Mouse (Mus musculus) liver, embryonic 16.5 days (tissue): ENCODE results near the gene Vangl1. TPM values are rescaled to one million over a fixed set of nuclear protein-coding genes. Genes with fewer than 3 reads are reported as not detected.

Experiments used
- ATAC-seq: fragments of 200-750 bp; cut with Nextera tagmentation; 2 replicates; pipeline ENCODE4 v1.8.0; 2017; ENCODE audit warnings: low read depth, mild to moderate bottlenecking, moderate number of reproducible peaks, moderate library complexity
- H3K27ac ChIP-seq: fragments of 300-500 bp; sonication (generic); 2 replicates; pipeline ENCODE4 v1.5.1; 2014; ENCODE audit warnings: mild to moderate bottlenecking, low read length
- H3K27me3 ChIP-seq: fragments of 300-500 bp; sonication (generic); 2 replicates; pipeline ENCODE4 v1.6.1; 2014; ENCODE audit warnings: low read depth, low read length, mixed read lengths; ENCODE audit not compliant: control insufficient read depth, insufficient read depth
- H3K36me3 ChIP-seq: fragments of 300-500 bp; sonication (generic); 2 replicates; pipeline ENCODE4 v1.6.1; 2014; ENCODE audit warnings: mild to moderate bottlenecking; ENCODE audit not compliant: control insufficient read depth, insufficient read depth
- H3K4me1 ChIP-seq: fragments of 300-500 bp; sonication (generic); 2 replicates; pipeline ENCODE4 v1.6.1; 2014; ENCODE audit warnings: low read depth, low read length, mixed read lengths; ENCODE audit not compliant: control insufficient read depth
- H3K4me2 ChIP-seq: fragments of 300-500 bp; sonication (generic); 2 replicates; pipeline ENCODE4 v1.6.1; 2014; ENCODE audit warnings: low read depth, low read length, mixed read lengths
- H3K4me3 ChIP-seq: fragments of 300-500 bp; sonication (generic); 2 replicates; pipeline ENCODE4 v1.5.1; 2014; ENCODE audit warnings: low read depth, mild to moderate bottlenecking, low read length
- H3K9ac ChIP-seq: fragments of 300-500 bp; sonication (generic); 2 replicates; pipeline ENCODE4 v1.6.1; 2014; ENCODE audit warnings: low read depth, low read length
- H3K9me3 ChIP-seq: fragments of 300-500 bp; sonication (generic); replicated peaks from 2 replicates; pipeline ENCODE4 v1.6.1; 2016; ENCODE audit warnings: low read length; ENCODE audit not compliant: control insufficient read depth
- WGBS: fragments of 180-500 bp; shearing (Covaris S2); extraction: QIAGEN DNeasy Blood & Tissue Kit; methylation state at CpG from one replicate; pipeline ENCODE4 v1.1.7; 2014; ENCODE audit not compliant: insufficient replicate concordance; 5-methylcytosine and 5-hydroxymethylcytosine counted together
- polyA plus RNA-seq: library from polyadenylated mRNA; unstranded; fragments of >200 nt; fragmentation: Nextera tagmentation; extraction: Ambion mirVana; gene quantifications from 2 replicates; pipeline ENCODE4 v1.2.1, GENCODE M21; 2015

Gene Vangl1
- polyA plus RNA-seq, 1 experiment from 2014 or later, result 59.3 TPM

DNA sequence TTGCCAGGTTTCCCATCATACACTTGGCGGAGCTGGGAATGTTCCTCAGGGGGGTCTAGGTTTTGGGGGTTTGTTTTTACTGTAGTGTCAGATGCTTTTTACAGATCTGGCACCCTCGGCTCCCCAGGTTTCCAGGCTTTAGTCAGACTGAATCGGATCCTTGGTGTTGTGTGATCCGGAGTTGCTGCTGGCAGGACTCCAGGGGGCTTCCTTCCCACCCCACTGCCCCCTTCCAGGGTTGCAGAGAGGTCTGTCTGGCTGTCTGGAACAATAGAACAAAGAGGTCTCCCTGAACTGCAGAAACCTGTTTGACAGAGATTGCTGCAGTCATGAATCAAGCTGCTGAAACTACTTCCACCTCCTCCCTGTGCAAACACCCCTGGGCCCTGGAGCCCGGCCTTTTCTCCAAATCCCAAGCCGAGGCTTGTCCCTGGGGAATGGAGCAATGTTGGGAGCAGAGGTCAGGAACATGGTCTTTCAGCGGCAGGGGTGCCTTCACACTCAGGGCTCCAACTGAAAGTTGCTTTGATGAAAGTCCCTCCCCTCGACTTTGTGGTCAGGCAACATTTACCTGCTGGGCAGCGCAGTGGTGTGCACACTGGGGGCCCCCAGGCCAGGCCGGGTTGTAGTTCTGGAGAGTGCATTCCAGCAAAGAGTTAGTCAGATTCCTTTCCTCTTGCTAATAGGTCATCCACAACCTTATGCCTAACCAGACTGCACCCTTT, 68.9 kb downstream of the Vangl1 start:
- H3K4me3 ChIP-seq, result no peak overlapping the region
- H3K4me1 ChIP-seq, result no peaks in the 10 kb centered on the region
- no peak overlapping the region for H3K9ac ChIP-seq
- no peaks in the 10 kb centered on the region for H3K9me3 ChIP-seq
- no peak overlapping the region for H3K4me2 ChIP-seq
- H3K36me3 ChIP-seq, result no peaks in the 10 kb centered on the region
- peaks cover 3% of the 10 kb centered on the region; the same call in 1 of the 2 replicates for H3K27me3 ChIP-seq
- 18% methylated on average over 10 of the region's 10 CpGs for WGBS
- H3K27ac ChIP-seq, result no peak overlapping the region
- peak; percentile 56 for ATAC-seq

DNA sequence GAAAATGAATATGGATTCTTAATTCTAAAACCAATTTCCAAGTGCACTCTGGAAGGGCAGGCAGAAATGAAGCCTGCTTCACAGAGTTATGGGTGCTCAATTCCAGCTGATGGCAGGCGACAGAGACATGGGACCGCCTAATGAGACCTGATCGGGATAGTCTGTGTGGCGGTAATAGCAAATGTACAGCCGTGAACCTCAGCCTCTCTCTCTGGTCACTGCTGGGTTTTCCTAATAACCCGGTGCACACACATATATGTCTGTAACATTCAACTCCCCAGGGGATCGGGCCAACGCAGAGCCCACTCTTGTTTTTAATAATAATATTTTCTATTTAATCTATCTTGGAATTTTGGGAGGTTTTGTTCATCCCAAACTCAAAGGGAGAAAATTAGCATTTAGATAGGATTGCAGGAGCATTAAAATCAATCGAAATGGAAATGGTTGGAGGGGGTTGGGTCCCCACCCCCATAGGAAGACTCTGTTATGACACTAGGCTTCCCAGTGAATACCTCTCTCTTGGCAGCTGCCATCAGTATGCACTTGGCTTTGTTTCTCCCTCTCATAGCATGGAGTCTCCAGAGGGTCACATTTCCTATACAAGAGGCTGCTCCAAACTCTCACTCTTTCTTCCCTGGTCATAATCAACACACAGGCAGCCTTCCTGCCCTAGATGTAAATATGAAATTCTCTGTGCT, 72.7 kb downstream of the Vangl1 start:
- no peak overlapping the region for H3K4me3 ChIP-seq
- ATAC-seq, result no peak
- no peaks in the 10 kb centered on the region for H3K9me3 ChIP-seq
- no peak overlapping the region for H3K4me2 ChIP-seq
- H3K36me3 ChIP-seq, result no peaks in the 10 kb centered on the region
- H3K27ac ChIP-seq, result no peak overlapping the region
- 82% methylated on average over 9 of the region's 9 CpGs for WGBS
- no peak overlapping the region for H3K9ac ChIP-seq
- H3K4me1 ChIP-seq, result no peaks in the 10 kb centered on the region; the same call in 1 of the 2 replicates
- H3K27me3 ChIP-seq, result no peaks in the 10 kb centered on the region

DNA sequence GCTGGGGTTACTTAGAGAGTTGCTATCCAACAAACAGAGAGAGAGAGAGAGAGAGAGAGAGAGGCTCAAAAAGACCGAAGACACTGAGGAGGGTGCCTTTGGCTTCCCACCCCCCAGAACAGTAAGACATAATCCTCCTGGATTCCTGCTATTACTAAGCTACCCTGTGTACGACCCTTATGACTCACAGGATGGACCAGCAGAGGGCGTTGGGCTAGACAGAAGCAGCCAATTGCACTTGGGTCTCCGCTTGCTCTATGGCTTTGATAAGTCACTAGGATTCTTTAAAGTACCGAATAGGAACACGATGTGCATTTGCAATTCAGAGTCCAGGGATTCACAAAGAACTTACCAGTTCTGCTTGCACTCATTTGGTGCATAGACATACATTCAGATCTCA, 74.0 kb downstream of the Vangl1 start:
- Histone ChIP-seq H3K4me2 (no peak overlapping the region), H3K9me3 (no peaks in the 10 kb centered on the region), H3K9ac (no peak overlapping the region), H3K4me1 (no peaks in the 10 kb centered on the region; the same call in 1 of the 2 replicates), H3K36me3 (no peaks in the 10 kb centered on the region), H3K4me3 (no peak overlapping the region), H3K27ac (no peak overlapping the region), H3K27me3 (no peaks in the 10 kb centered on the region)
- 0 out of 2 replicates have a peak, but pooled peaks have one; percentile 20 for ATAC-seq
- 62% methylated on average over 6 of the region's 6 CpGs for WGBS

DNA sequence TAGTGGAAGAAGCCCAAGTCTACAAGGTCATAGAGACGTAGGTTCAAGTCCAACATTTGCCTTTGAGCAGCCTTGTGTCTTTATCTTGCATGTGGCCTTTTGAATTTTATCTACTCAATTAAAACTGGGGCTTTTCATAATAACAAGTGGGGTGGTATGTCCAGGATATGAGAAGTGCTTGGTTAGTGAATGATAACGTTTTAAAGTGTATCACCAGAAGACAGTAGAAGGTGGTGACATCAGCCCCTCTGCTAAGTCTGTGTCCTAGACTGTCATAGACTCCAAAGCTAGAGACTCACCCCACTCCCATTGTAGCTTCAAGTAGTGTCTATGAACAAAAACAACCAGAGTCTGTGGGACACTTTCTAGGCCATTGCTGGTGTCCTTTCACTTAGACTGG, 76.3 kb downstream of the Vangl1 start:
- H3K4me1 ChIP-seq, result no peaks in the 10 kb centered on the region; the same call in 1 of the 2 replicates
- ATAC-seq, result peak; percentile 62; the same call in 1 of the 2 replicates
- WGBS, result 43% methylated on average over 2 of the region's 2 CpGs

DNA sequence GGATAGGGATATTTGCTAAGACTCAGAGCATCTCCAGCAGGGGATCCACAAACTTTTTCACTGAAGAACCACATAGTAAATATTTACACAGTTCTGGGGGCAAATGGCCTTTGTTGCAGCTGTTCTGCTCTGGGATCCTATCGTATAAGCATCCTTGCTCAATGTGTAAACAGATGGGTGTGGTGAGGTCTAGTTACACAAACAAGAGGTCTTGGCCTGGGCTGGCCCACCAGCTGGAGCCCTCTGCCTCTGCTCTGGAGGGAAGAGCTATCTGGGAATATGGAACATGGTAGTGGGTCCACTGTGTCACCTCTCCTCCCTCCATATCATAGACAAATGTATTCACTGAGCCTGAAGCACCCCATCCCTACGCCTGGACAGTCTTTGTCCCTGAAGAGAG, 77.4 kb downstream of the Vangl1 start:
- Histone ChIP-seq H3K27me3 (no peaks in the 10 kb centered on the region), H3K9ac (no peak overlapping the region), H3K4me3 (no peak overlapping the region), H3K4me1 (no peaks in the 10 kb centered on the region; the same call in 1 of the 2 replicates), H3K4me2 (no peak overlapping the region), H3K9me3 (no peaks in the 10 kb centered on the region), H3K27ac (no peak overlapping the region), H3K36me3 (no peaks in the 10 kb centered on the region)
- peak; percentile 56; the same call in 1 of the 2 replicates for ATAC-seq
- WGBS, result 61% methylated on average over 2 of the region's 2 CpGs

More for the DNA sequence above, 76.3 kb downstream of the Vangl1 start:
- Histone ChIP-seq H3K27ac (no peak overlapping the region), H3K36me3 (no peaks in the 10 kb centered on the region), H3K9me3 (no peaks in the 10 kb centered on the region), H3K4me3 (no peak overlapping the region), H3K4me2 (no peak overlapping the region), H3K9ac (no peak overlapping the region), H3K27me3 (no peaks in the 10 kb centered on the region)

DNA sequence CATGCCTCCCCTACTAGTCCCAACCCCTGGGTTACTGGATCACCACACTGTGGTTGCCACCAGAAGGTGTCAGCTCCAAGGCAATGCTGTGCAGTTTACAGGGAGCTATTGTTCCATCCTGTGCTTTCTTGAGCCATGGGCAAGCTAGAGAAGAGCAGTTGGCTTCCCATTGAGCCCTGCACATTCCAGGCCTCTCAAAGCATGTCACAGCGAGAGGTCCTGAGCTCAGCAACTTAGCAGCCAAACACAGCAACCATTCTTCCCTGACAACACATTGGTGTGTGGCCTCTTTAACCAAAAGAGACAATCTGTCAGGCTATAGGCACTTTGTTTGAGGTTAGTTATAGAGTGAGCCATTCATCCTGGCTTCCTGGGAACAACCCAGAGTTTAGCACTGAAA, 78.9 kb downstream of the Vangl1 start:
- ATAC-seq, result no peak

DNA sequence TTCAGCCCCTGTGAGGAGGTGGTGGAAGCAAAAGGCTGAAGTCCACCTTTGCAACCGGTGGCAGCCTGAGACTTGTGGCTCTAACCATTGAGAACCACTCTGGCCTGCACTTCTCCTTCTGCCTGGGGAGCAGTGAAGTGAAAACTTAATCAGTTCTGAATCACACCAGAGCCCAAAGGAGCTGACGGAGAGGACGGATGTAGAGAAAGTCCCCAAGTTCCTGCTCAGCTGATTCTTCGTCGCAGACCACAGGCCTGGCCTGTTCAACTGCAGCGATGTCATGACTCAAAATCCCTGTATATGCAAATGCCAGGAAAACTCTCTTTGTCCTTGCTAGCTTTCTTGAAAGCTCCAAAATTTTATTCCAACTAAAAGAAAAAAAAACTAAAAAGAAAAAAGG, 80.8 kb downstream of the Vangl1 start:
- no peak overlapping the region for H3K9ac ChIP-seq
- no peak overlapping the region for H3K27ac ChIP-seq
- 68% methylated on average over 6 of the region's 6 CpGs for WGBS
- H3K27me3 ChIP-seq, result no peaks in the 10 kb centered on the region
- H3K4me2 ChIP-seq, result no peak overlapping the region
- no peaks in the 10 kb centered on the region for H3K36me3 ChIP-seq
- H3K4me1 ChIP-seq, result peaks cover 6% of the 10 kb centered on the region
- H3K9me3 ChIP-seq, result no peaks in the 10 kb centered on the region
- no peak overlapping the region for H3K4me3 ChIP-seq
- ATAC-seq, result no peak

More for the DNA sequence above, 78.9 kb downstream of the Vangl1 start:
- Histone ChIP-seq H3K9me3 (no peaks in the 10 kb centered on the region), H3K27ac (no peak overlapping the region), H3K27me3 (no peaks in the 10 kb centered on the region), H3K4me1 (peaks cover 6% of the 10 kb centered on the region), H3K36me3 (no peaks in the 10 kb centered on the region), H3K9ac (no peak overlapping the region), H3K4me2 (no peak overlapping the region), H3K4me3 (no peak overlapping the region)
- WGBS, result 66% methylated on average over 1 of the region's 1 CpGs

DNA sequence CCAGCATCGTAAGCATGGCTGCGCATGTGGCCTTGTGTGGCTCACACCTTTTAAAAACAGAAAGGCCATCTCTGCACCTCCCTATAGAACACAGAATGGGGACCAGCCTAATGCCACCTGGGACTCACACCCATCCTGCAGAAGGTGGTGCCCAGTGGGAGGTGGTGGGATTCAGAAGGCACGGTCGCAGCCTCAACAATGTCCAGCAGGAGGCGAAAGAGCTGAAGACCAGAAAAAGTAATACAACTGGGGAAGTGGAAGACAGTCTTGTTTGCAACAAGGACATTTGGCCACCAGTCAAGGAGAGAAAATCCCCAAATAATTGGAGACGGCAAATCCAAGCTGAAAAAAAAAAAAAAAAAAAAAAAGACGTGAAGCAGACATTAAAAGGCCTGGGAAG, 82.4 kb downstream of the Vangl1 start:
- no peak overlapping the region for H3K4me2 ChIP-seq
- no peaks in the 10 kb centered on the region for H3K36me3 ChIP-seq
- H3K9ac ChIP-seq, result no peak overlapping the region
- no peaks in the 10 kb centered on the region for H3K27me3 ChIP-seq
- H3K9me3 ChIP-seq, result no peaks in the 10 kb centered on the region
- no peak overlapping the region for H3K4me3 ChIP-seq
- no peak overlapping the region for H3K27ac ChIP-seq
- ATAC-seq, result no peak
- WGBS, result 79% methylated on average over 7 of the region's 7 CpGs
- H3K4me1 ChIP-seq, result peaks cover 6% of the 10 kb centered on the region

DNA sequence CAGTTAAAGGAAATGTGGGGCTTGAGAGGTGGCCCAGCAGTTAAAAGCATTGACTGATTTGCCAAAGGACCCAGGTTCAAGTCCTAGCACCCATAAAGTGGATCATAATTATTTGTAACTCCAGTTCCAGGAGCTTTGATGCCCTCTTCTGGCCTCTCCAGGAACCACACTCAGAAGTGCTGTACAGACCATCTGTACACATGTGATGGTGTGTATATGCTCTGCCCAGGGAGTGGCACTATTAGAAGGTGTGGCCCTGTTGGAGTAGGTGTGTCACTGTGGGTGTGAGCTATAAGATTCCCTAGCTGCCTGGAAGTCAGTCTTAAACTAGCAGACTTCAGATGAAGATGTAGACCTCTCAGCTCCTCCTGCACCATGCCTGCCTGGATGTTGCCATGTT, 83.5 kb downstream of the Vangl1 start:
- peak; percentile 89 for ATAC-seq
- 0 out of 2 replicates have a peak overlapping the region, but pooled peaks have one; percentile 13 for H3K4me2 ChIP-seq

More for the DNA sequence above, 83.5 kb downstream of the Vangl1 start:
- Histone ChIP-seq H3K27me3 (no peaks in the 10 kb centered on the region), H3K9ac (no peak overlapping the region), H3K36me3 (no peaks in the 10 kb centered on the region), H3K9me3 (no peaks in the 10 kb centered on the region), H3K27ac (no peak overlapping the region), H3K4me1 (peaks cover 6% of the 10 kb centered on the region), H3K4me3 (no peak overlapping the region)
